Mouse (Mus musculus) embryonic fibroblast, embryonic 13.5 days (primary cell): ENCODE measurements around the gene Slc2a3. TPM values are rescaled to one million over a fixed set of nuclear protein-coding genes. Genes with fewer than 3 reads are reported as not detected.
A peak's percentile ranks its signal among the peaks of the same experiment; 100 is the strongest.

Experiments
- H3K27ac ChIP-seq: 2 replicates; pipeline ENCODE4 v1.5.1; 2012; ENCODE audit warnings: low read length, control low read depth, inconsistent platforms; ENCODE audit not compliant: insufficient read depth
- H3K4me1 ChIP-seq: 2 replicates; pipeline ENCODE4 v1.6.1; 2011; ENCODE audit warnings: low read length; ENCODE audit not compliant: control insufficient read depth, insufficient read depth
- H3K4me3 ChIP-seq: 2 replicates; pipeline ENCODE4 v1.5.1; 2011; ENCODE audit warnings: mild to moderate bottlenecking, control low read depth, low read length; ENCODE audit not compliant: insufficient read depth
- CTCF ChIP-seq: IDR thresholded peaks from 2 replicates; pipeline ENCODE4 v1.5.1; 2011; ENCODE audit warnings: mild to moderate bottlenecking, control low read depth, low read length, moderate library complexity, borderline replicate concordance; ENCODE audit not compliant: insufficient read depth
- POLR2A ChIP-seq: IDR thresholded peaks from 2 replicates; pipeline ENCODE4 v1.6.1; 2011; ENCODE audit warnings: low read depth, mild to moderate bottlenecking, control low read depth, low read length, moderate library complexity
- polyA plus RNA-seq: library from polyadenylated mRNA; stranded (reverse); fragments of >200 nt; gene quantifications from 2 replicates; pipeline ENCODE4 v1.2.4, GENCODE M21; 2011; ENCODE audit warnings: low read depth; ENCODE audit not compliant: missing spikeins, insufficient read length

Gene Slc2a3
- polyA plus RNA-seq, 1 experiment: 6.1 TPM

DNA sequence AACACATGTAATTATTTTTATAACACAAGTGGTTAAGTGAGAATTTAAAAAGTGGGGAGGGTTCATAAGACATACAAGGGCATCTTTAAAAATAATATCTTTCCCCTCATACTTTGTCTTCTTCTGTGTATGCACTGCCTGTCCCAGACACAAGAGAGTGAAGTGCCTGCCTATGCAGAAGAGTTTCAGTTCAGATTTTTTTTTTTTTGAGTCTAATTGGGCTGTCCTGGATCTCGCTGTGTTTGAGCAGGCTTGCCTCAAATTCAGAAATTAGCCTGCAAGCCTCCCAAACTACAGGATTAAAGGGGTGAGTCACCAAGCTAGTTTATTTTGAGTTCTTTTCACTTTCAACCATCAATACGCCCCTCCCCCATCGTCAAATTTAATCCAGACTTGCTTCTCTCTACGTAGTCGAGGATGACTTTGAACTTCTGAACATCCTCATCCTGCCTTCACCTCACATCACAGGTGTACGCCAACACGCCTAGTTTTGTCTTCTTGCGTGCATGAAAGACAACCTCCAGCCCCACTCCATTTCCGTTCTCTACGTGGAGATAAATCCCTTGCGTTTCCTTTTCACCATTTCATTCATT, 8.7 kb upstream of the Slc2a3 start:
- Histone ChIP-seq H3K4me1 (no peaks in the 10 kb centered on the region), H3K27ac (peak overlapping the region; percentile 96), H3K4me3 (peak overlapping the region; percentile 83)
- TF ChIP-seq POLR2A: no peak; the same call in 1 of the 2 replicates
- TF ChIP-seq CTCF: no peak

DNA sequence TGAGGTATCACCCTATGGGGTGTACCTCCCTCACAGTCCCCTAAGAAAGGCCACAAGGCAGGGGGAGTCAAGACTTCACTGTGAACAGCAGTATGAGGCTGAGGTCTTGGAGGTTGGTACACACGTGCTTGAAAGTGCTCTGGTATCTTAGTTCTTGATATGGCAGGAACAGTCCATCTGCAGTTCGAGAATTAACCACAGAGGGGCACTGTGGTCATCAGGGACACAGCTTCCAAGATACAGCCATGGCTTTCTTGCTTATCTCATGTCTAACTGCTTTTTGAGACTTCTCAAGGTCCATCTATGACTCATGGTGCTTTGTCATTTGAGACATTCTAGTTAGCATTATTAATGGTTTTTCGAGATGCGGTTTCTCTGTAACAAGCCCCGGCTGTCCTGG, 3.0 kb upstream of the Slc2a3 start:
- Histone ChIP-seq H3K4me3 (no peak overlapping the region), H3K4me1 (no peaks in the 10 kb centered on the region), H3K27ac (no peak overlapping the region)
- TF ChIP-seq CTCF: peak; percentile 21; the same call in 1 of the 2 replicates
- TF ChIP-seq POLR2A: no peak

DNA sequence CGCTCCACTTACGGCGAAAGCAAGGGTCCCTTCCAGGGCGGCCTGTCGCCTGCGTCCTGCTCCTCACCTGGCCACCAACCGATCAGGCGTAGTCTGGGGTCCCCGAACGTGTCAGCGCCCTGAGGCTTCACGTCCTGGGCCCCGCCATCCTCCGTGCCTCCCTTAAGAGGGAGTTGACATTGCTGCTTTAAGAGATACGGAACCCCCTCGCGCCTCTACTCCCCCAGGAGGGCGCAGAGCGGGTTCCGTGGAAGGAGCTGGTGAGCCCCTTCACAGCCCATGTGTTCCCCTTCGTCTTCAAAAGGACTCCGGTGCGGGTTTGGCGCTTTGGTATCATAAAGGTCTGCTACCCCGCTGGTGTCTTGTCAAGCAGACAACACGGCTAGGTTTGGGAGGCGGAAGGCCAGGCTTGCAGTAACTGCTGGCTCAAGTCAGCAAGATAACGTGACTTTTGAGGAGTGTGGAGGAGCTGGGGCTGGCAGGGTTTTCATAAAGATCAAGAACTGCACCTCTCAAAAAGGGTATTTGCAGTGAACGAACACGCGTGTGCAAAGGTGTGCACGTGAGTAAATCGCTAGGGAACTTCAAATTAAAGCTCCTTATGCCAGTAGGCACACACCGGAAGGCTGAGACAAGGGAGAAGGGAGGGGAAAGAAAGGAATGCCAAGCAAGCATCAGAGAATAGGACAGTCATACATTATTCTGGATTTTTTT, 518 bp upstream of the Slc2a3 start:
- H3K4me1 ChIP-seq: no peaks in the 10 kb centered on the region
- H3K4me3 ChIP-seq: peak overlapping the region; percentile 31
- H3K27ac ChIP-seq: no peak overlapping the region
- TF ChIP-seq CTCF (no peak), POLR2A (no peak)

DNA sequence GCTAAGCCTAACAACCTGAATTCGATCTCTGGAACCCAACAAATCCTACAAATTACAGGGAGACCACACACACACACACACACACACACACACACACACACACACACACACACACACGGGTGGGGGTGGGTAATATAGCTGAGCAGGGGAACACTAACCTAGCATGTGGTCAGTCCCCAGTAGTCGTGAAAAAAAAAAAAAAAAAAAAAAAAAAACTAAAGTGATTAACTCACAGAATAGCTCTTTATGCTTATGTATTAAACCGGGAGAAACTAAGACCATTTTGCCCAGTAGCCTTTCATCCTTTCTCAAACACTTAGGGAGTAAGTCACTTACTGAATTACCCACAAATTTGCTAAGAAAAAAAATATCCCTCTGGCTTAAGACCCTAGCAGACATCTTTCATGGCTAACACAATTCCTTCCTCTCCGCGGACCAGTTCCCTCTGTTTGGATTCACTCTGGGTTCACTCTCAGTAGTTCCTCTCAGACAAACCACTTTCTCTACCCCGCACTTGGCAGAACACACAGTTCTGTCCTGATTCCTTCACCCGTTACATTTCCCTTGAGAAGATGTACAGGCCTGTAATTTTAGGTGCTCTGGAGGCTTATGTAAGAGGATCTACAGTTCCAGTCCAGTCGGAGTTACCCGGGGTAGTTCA, 670 bp downstream of the Slc2a3 start:
- H3K27ac ChIP-seq: no peak overlapping the region
- H3K4me3 ChIP-seq: peak overlapping the region; percentile 31
- no peaks in the 10 kb centered on the region for H3K4me1 ChIP-seq
- no peak for TF ChIP-seq CTCF
- no peak for TF ChIP-seq POLR2A

DNA sequence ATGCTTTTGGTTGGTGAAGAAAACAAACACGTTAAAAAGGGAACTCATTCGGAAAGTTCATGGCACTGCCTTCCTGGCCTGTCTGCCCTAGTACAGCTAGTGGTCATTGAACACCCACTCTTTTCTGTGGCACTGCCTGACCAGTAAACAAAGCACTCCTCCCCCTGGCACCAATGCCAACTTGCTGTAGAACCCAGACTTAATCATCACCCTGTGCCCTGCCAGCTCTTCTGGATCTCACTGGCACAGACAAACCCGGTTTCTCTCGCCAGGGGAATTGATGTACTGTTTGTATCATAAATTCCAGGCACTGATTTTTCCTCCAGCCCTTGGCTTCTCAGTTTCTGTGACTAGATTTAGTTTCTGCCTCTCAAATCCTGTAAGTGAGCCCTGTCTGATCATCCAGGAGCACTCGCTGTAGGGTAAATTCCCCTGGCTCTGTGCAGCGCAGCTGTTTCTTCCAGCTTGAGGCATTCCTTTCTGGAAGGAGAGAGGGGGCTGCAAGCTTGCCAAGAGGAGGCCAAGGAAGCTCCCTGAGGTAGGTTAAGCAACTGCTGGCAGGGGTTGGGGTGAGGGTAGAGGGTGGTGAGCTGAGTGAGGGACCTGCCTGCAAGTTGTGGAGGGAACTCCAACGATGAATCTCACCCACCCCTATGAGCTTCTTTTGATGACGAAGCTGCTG, 6.0 kb downstream of the Slc2a3 start:
- Histone ChIP-seq H3K27ac (no peak overlapping the region), H3K4me3 (no peak overlapping the region), H3K4me1 (no peaks in the 10 kb centered on the region)
- TF ChIP-seq POLR2A: no peak
- no peak for TF ChIP-seq CTCF

DNA sequence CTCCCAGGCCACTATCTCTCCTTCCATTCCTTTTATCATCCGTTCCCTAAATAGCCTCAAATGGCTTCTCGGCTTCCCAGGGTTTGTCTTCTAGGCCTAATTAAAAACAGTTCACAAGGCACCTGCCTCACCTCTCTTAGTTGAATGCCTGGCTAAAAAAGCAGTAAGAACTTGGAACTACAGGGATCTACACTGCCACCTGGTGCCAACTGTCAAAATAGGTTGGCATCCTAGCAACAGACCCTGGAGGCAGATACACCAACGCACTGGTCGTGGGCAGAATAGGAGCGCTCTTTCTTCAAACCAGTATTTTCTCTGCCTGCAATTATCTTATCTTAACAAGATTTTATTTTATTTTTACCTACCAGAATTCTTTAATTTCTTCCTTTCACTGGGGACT, 15.2 kb downstream of the Slc2a3 start:
- Histone ChIP-seq H3K27ac (no peak overlapping the region), H3K4me3 (no peak overlapping the region), H3K4me1 (no peaks in the 10 kb centered on the region)
- no peak for TF ChIP-seq POLR2A

DNA sequence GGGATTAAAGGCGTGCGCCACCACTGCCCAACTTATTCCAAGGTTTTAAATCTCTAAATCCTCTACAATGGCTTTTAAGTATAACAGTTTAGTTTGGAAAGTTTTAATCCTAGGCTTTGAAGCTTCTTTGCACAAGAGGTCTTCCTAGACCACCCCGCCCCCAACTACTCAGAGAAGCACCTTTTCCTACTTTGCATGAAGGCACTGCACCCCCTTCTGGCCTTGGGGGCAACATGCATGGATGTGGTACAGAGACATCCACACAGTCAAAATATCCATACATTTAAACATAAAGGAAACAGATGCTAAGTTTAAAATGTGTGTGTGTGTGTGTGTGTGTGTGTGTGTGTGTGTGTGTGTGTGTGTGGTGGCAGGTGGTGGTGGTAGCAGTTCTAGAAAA, 16.6 kb downstream of the Slc2a3 start:
- Histone ChIP-seq H3K4me3 (no peak overlapping the region), H3K4me1 (no peaks in the 10 kb centered on the region), H3K27ac (no peak overlapping the region)
- TF ChIP-seq CTCF (peak; percentile 62; the same call in 1 of the 2 replicates), POLR2A (no peak)

DNA sequence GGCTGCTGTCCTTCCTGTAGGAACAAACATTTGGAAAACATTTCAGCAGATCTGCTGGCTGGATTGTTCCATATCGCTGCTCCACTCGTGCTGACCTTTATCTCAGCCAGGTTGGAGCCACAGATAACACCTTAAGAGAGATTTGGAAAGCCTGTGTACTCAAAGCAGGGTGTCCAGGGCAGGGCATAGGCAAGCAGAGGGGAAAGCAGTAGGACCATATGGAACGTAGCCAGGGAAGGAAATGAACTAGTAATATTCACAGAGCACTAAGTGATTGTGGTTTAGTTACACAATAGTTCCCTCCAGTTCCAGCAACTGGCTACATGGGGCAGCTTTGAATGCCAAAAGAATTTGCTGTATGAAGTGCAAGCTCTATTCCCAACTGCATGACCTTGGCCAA, 19.3 kb downstream of the Slc2a3 start:
- no peak for TF ChIP-seq CTCF
- TF ChIP-seq POLR2A: no peak
- Histone ChIP-seq H3K27ac (no peak overlapping the region), H3K4me1 (no peaks in the 10 kb centered on the region), H3K4me3 (no peak overlapping the region)

DNA sequence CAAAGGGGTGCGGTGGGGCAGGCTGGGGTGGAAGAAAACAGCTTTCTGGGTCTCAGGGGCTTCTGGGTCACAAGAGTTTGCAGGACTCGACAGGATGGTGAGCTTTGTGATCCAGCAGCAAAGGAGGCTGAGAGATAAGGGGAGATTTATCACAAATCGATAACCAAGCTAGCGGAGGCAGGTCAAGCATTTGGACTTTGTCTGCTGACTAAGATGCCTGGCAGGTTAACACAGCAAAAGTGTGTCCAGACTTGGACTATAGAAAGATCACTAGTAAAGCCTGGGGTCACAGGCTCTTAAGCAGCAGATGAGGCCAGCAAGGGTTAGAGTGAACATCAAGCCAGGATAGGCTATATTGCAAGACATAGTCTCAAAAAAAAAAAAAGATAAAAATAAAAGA, 20.3 kb downstream of the Slc2a3 start:
- H3K4me3 ChIP-seq: no peak overlapping the region
- TF ChIP-seq CTCF: no peak
- no peak for TF ChIP-seq POLR2A
- H3K27ac ChIP-seq: no peak overlapping the region
- no peaks in the 10 kb centered on the region for H3K4me1 ChIP-seq

GRCm38 (mm10) chr6:122779916-122780315, 21.5 kb downstream of the Slc2a3 start:
- TF ChIP-seq POLR2A: no peak
- TF ChIP-seq CTCF: no peak
- H3K4me3 ChIP-seq: no peak overlapping the region
- H3K27ac ChIP-seq: no peak overlapping the region
- no peaks in the 10 kb centered on the region for H3K4me1 ChIP-seq
